ENCODE assay signal across 16 mouse cellular contexts in the genomic region with DNA sequence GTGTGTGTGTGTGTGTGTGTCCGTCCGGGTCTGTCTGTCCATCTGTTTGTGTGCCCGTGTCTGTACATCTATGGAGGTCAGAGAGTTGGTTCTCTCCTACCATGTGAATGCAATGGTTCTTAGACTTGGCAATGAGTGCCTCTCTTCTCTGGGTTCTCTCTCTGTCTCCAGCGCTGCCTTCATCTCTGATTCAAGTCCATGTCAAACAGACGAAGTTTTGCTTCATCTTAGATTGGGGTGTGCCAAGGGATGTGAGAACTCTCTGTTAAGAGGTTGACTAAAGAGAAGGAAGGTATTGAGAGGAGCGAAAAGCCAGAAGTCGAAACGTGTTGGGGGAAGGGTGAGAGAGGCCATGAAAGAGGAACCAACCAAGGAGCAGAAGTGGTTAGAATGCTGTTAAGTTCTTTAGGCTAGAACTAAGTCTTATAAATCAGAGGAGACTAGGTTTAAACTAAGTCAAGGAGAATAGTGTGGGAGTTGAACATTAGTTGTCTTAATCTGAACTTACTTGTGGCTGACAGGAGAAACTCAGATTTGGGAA. TPM values are rescaled to one million over a fixed set of nuclear protein-coding genes. Genes with fewer than 3 reads are reported as not detected.
DNase-seq lines count a peak whose midpoint lies in the region; ATAC-seq lines count a peak whose summit lies in the region.
"Had no signal": no experiment of that assay in that cellular context is flagged by ENCODE, and none has a peak within 500 bp of the region (broad histone marks: within the 10 kb centered on the region; RNA-seq: fewer than 3 reads in every experiment).

No protein-coding gene starts in this region.

- H3K27me3 ChIP-seq in intestine, embryonic 16.5 days (replicated peaks; ENCODE audit: control insufficient read depth, insufficient read depth, low read length), result no peaks in the 10 kb centered on the region
- peaks cover 29% of the 10 kb centered on the region; the same call in 1 of the 2 replicates for H3K27me3 ChIP-seq in limb, embryonic 10.5 days (ENCODE audit: low read depth, poor library complexity, severe bottlenecking)
- H3K27me3 ChIP-seq: embryonic facial prominence, embryonic 12.5 days; forebrain, embryonic 15.5 days; limb, embryonic 12.5 days had no signal

- no peak overlapping the region for H3K9ac ChIP-seq in intestine, embryonic 16.5 days (ENCODE audit: low read depth, low read length)
- H3K9ac ChIP-seq: embryonic facial prominence, embryonic 12.5 days; forebrain, embryonic 15.5 days; limb, embryonic 12.5 days had no signal

- no peak overlapping the region for H3K4me3 ChIP-seq in intestine, embryonic 16.5 days (ENCODE audit: low read length)
- H3K4me3 ChIP-seq in limb, embryonic 10.5 days, result no peak overlapping the region
- H3K4me3 ChIP-seq: embryonic facial prominence, embryonic 12.5 days; forebrain, embryonic 15.5 days; hindbrain, embryonic 10.5 days; limb, embryonic 12.5 days had no signal

- ATAC-seq in granulocyte monocyte progenitor cell, adult 5-6 weeks (replicated peaks; ENCODE audit: poor library complexity, severe bottlenecking), result peak; percentile 96
- no peak for ATAC-seq in intestine, embryonic 16.5 days
- ATAC-seq: forebrain, embryonic 15.5 days had no signal

- no peaks in the 10 kb centered on the region for H3K9me3 ChIP-seq in intestine, embryonic 16.5 days (ENCODE audit: control insufficient read depth, low read length)
- H3K9me3 ChIP-seq in limb, embryonic 10.5 days (replicated peaks), result no peaks in the 10 kb centered on the region
- H3K9me3 ChIP-seq: embryonic facial prominence, embryonic 12.5 days; forebrain, embryonic 15.5 days; hindbrain, embryonic 10.5 days; limb, embryonic 12.5 days had no signal

- H3K4me2 ChIP-seq in intestine, embryonic 16.5 days (ENCODE audit: low read depth, low read length), result no peak overlapping the region
- H3K4me2 ChIP-seq: embryonic facial prominence, embryonic 12.5 days; forebrain, embryonic 15.5 days; limb, embryonic 12.5 days had no signal

- no peak overlapping the region for H3K27ac ChIP-seq in intestine, embryonic 16.5 days (ENCODE audit: low read length)
- no peak overlapping the region for H3K27ac ChIP-seq in limb, embryonic 10.5 days
- H3K27ac ChIP-seq: embryonic facial prominence, embryonic 12.5 days; forebrain, embryonic 15.5 days; hindbrain, embryonic 10.5 days; limb, embryonic 12.5 days had no signal

- DNase-seq in thymus, postnatal 0 days (ENCODE audit: low spot score), result peak; percentile 8
- DNase-seq in thymus, adult 18-20 months, result no peak
- peak; percentile 47 to 56 for DNase-seq in monocyte, adult 2 months (ENCODE audit: low read depth in 1 of 2, low spot score in 2 of 2)
- no peak for DNase-seq in cerebellum, adult 9-10 months
- DNase-seq in limb, embryonic 10.5 days (ENCODE audit: low spot score), result no peak
- DNase-seq: adrenal gland, adult 2 months; cerebellum, adult 11 months; kidney, adult 9 months had no signal

- no peaks in the 10 kb centered on the region for H3K4me1 ChIP-seq in intestine, embryonic 16.5 days (ENCODE audit: control insufficient read depth, insufficient read depth, low read length)
- H3K4me1 ChIP-seq in limb, embryonic 10.5 days, result no peaks in the 10 kb centered on the region
- H3K4me1 ChIP-seq: embryonic facial prominence, embryonic 12.5 days; forebrain, embryonic 15.5 days; hindbrain, embryonic 10.5 days; limb, embryonic 12.5 days had no signal

- no peaks in the 10 kb centered on the region for H3K36me3 ChIP-seq in intestine, embryonic 16.5 days (ENCODE audit: control insufficient read depth, insufficient read depth, low read length)
- peaks cover 15% of the 10 kb centered on the region for H3K36me3 ChIP-seq in limb, embryonic 10.5 days

- 86% methylated on average over 8 of the region's 8 CpGs for WGBS in intestine, embryonic 16.5 days
- 86% methylated on average over 8 of the region's 8 CpGs for WGBS in limb, embryonic 10.5 days

RNA-seq across cellular contexts. Expression of a gene that starts 21.7 kb away (rescaled TPM):
- polyA plus RNA-seq in thymus, postnatal 0 days (2015; fragmentation: Nextera tagmentation; extraction: Ambion mirVana), result 13.6 and 16.9 TPM in 2 replicates
- 30.4 and 32.1 TPM in 2 replicates for total RNA-seq in granulocyte monocyte progenitor cell, adult 5-6 weeks (2014; fragmentation: Nextera tagmentation)
- total RNA-seq in granulocyte monocyte progenitor cell, adult 5-6 weeks (2017), result 29.1 and 29.2 TPM in 2 replicates
- 5.7 and 6.1 TPM in 2 replicates for polyA plus RNA-seq in intestine, embryonic 16.5 days (2015; fragmentation: Nextera tagmentation; extraction: Ambion mirVana)
- polyA plus RNA-seq in limb, embryonic 10.5 days (2016; fragmentation: Nextera tagmentation; extraction: Ambion mirVana), result 21.6 and 23.3 TPM in 2 replicates

RNA-seq across cellular contexts. Expression of a gene that starts 40.3 kb away (rescaled TPM):
- 10.1 and 11.5 TPM in 2 replicates for polyA plus RNA-seq in thymus, postnatal 0 days (2015; fragmentation: Nextera tagmentation; extraction: Ambion mirVana)
- total RNA-seq in granulocyte monocyte progenitor cell, adult 5-6 weeks (2014; fragmentation: Nextera tagmentation), result 6.9 and 8.9 TPM in 2 replicates
- total RNA-seq in granulocyte monocyte progenitor cell, adult 5-6 weeks (2017), result 11.1 and 19.2 TPM in 2 replicates
- polyA plus RNA-seq in intestine, embryonic 16.5 days (2015; fragmentation: Nextera tagmentation; extraction: Ambion mirVana), result 14.0 and 17.7 TPM in 2 replicates
- polyA plus RNA-seq in limb, embryonic 10.5 days (2016; fragmentation: Nextera tagmentation; extraction: Ambion mirVana), result 14.3 and 14.6 TPM in 2 replicates

RNA-seq across cellular contexts. Expression of a gene that starts 54.5 kb away (rescaled TPM):
- 0.54 and 0.78 TPM in 2 replicates for polyA plus RNA-seq in thymus, postnatal 0 days (2015; fragmentation: Nextera tagmentation; extraction: Ambion mirVana)
- total RNA-seq in granulocyte monocyte progenitor cell, adult 5-6 weeks (2014; fragmentation: Nextera tagmentation), result not detected in 2 replicates
- total RNA-seq in granulocyte monocyte progenitor cell, adult 5-6 weeks (2017), result not detected in 2 replicates
- polyA plus RNA-seq in intestine, embryonic 16.5 days (2015; fragmentation: Nextera tagmentation; extraction: Ambion mirVana), result not detected in 2 replicates
- polyA plus RNA-seq in limb, embryonic 10.5 days (2016; fragmentation: Nextera tagmentation; extraction: Ambion mirVana), result 1.0 TPM in 1 of 2 replicates, not detected in the other
- total RNA-seq: adrenal gland, adult 2 months; ES-E14; layer of hippocampus, postnatal 14 days had no signal
- polyA plus RNA-seq: adrenal gland, adult 2 months; embryonic facial prominence, embryonic 12.5 days; limb, embryonic 12.5 days had no signal

RNA-seq across cellular contexts. Expression of a gene that starts 54.5 kb away (rescaled TPM):
- 968 and 1,023 TPM in 2 replicates for polyA plus RNA-seq in thymus, postnatal 0 days (2015; fragmentation: Nextera tagmentation; extraction: Ambion mirVana)
- 196 and 197 TPM in 2 replicates for total RNA-seq in granulocyte monocyte progenitor cell, adult 5-6 weeks (2014; fragmentation: Nextera tagmentation)
- total RNA-seq in granulocyte monocyte progenitor cell, adult 5-6 weeks (2017), result 38.1 and 43.1 TPM in 2 replicates
- polyA plus RNA-seq in intestine, embryonic 16.5 days (2015; fragmentation: Nextera tagmentation; extraction: Ambion mirVana), result 80.1 and 84.3 TPM in 2 replicates
- polyA plus RNA-seq in limb, embryonic 10.5 days (2016; fragmentation: Nextera tagmentation; extraction: Ambion mirVana), result 603 and 638 TPM in 2 replicates

Comparison
In these comparisons a context has a peak if more than half of its experiments do, and no peak if none do; other contexts are left out.
1. DNase-seq: peak in thymus, postnatal 0 days (single experiment) and monocyte, adult 2 months (2 of 2); none in thymus, adult 18-20 months (0 of 2), cerebellum, adult 9-10 months (single experiment) and limb, embryonic 10.5 days (single experiment).